Mouse (Mus musculus) adrenal gland, adult 2 months (tissue): ENCODE data around the gene Mta2. TPM values are rescaled to one million over a fixed set of nuclear protein-coding genes. Genes with fewer than 3 reads are reported as not detected.
"Not testable (repeated sequence)": the region's sequence is repeated elsewhere in the genome, so short reads cannot be mapped to it uniquely, and the experiment has no call there.

Experiments
- DNase-seq: peaks from one replicate; pipeline ENCODE4 v3.0.0; 2021
- polyA plus RNA-seq: library from polyadenylated mRNA; depleted of rRNA; stranded (reverse); fragments of >200 nt; gene quantifications from 2 replicates; pipeline ENCODE4 v1.2.3, GENCODE M21; 2012
- total RNA-seq, 2 experiments: library from RNA; stranded (reverse); gene quantifications; 2 replicates each; pipeline ENCODE4 v1.2.3; 2021

Gene Mta2
- total and polyA plus RNA-seq, 3 experiments = 20.6 to 86.1 (median 81.8) TPM

GRCm38 (mm10) chr19:8967373-8967743 is 25.7 kb downstream of the Mta2 start:
- no peak for DNase-seq

DNA sequence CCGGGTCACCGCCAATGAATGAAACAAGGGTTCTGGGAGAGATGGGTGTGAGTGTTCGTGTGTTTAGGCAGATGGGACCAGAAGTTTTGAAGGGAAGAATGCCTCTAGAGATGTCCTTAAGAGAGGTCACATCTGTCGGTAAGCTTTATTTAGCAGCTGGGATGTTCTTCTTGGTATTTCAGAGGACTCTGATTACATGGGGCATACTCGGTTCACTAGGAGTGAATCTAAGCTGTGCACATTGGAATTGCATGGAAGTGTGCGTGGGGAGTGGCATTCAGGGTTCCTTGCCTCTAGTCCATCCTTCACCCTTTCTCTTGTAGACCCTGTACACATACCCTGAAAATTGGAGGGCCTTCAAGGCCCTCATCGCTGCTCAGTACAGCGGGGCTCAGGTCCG is 26.2 kb downstream of the Mta2 start:
- DNase-seq = no peak

DNA sequence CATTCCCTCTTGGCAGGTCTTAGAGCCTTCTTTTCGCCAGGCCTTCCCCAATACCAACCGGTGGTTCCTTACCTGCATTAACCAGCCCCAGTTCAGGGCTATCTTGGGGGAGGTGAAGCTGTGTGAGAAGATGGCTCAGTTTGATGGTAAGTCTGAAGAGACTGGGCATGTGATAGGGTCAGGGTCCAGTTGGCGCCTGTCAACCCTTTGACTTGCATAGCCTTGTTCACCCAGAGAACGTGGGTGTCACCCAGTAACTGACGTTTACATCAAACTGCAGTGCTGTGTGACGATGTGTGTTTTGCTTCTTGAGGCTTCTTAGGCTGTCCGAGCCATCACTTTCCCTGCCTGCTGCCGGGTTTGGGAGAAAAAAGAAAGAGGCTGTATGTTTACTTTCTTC is 30.8 kb downstream of the Mta2 start:
- DNase-seq = not testable (repeated sequence)

DNA sequence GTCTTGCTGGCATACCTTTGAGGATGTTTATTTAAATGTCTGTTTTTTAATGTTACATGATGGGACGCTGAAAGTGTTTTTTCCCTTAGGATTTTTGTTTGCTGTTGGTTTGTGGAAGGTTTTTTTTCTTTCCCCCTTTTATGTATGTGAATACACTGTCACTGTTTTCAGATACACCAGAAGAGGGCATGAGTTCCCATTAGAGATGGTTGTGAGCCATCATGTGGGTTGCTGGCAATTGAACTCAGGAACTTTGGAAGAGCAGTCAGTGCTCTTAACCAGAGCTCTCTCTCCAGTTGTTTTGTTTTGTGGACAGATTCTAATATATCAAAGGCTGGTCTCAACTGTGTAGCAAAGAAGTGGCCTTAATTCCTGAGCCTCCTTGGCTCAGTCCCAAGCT is 33.0 kb downstream of the Mta2 start:
- DNase-seq = no peak

GRCm38 (mm10) chr19:8975491-8975890 is 33.8 kb downstream of the Mta2 start:
- DNase-seq = peak; percentile 56

GRCm38 (mm10) chr19:8976535-8976934 is 34.9 kb downstream of the Mta2 start:
- DNase-seq = peak; percentile 54

- DNase-seq = peak; percentile 44
These were observed 39.1 kb downstream of the Mta2 start for GRCm38 (mm10) chr19:8980771-8981170.

DNA sequence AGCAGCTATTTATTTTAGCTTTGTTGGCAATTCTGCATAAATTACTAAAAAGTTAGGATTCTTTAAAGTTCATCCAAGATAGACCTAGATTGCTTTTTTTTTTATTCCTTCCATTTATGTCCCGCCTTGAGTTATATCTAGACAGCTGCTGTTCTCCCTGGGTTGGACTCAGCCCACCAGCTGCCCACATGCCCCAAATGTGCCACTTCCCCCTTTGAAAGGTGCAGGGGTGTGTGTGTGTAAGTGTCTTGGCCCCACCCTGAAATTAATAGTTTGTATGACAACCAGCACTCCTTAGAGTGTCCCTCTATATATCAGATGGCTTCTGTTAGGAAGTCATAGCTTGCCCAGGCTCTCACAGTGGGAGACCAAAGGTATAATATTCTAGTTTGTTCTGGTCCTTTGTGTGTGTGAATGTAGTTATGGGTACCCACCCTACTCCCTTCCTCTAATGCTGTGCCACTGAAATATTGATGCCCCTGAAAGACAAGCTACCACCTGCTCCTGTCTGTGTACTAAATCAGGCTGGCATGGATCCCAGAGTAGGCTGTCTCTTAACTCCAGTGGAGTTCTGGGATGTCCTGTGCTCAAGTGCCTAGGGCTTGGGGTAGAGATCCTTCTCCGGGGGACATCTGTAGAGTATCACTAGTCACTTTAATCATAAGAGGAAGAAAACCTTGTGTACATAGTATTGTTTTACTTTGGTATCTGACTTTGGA is 39.9 kb downstream of the Mta2 start:
- no peak for DNase-seq

GRCm38 (mm10) chr19:8982303-8983149 is 40.9 kb downstream of the Mta2 start:
- peak; percentile 38 for DNase-seq

DNA sequence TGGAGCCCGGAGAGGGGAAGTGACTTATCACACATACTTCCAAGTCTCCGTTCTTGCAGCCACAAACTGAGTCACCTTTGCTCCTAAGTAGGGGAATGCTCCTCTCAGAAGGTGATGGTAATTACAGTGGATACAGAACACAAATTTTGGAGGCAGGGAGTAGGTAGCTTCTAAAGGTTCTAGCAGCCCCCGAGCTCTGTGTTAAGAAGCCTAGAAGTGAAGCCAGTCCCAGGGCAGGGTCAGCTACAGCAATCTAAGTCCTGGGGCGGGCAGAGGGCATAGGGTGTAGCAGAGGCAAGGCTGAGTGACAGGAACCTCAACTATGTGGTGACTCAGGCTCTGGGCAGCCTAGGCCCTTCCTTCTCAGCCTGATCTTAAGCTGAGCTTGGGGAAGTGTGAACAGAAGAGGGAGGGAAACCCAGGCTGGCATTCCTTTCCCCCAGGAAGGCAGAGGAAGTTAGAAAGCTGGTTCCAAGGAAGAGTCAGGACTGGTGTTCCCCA is 41.5 kb downstream of the Mta2 start:
- peak; percentile 80 for DNase-seq

GRCm38 (mm10) chr19:8984255-8984868 is 42.7 kb downstream of the Mta2 start:
- peak; percentile 63 for DNase-seq

- no peak for DNase-seq
These were observed 44.2 kb downstream of the Mta2 start for GRCm38 (mm10) chr19:8985891-8986290.

GRCm38 (mm10) chr19:8987816-8988215 is 46.1 kb downstream of the Mta2 start:
- DNase-seq = no peak

GRCm38 (mm10) chr19:8988346-8989065 is 46.8 kb downstream of the Mta2 start:
- no peak for DNase-seq

GRCm38 (mm10) chr19:8989066-8989566 is 47.4 kb downstream of the Mta2 start, which contains the start of gene Ahnak:
TSS of gene Ahnak (plus strand) at chr19:8989284.
- DNase-seq = peak; percentile 94

- peak; percentile 92 for DNase-seq
These were observed 48.1 kb downstream of the Mta2 start for GRCm38 (mm10) chr19:8989567-8990431.

GRCm38 (mm10) chr19:8990432-8991102 is 48.9 kb downstream of the Mta2 start:
- DNase-seq = no peak

- peak; percentile 23 for DNase-seq
These were observed 49.7 kb downstream of the Mta2 start for GRCm38 (mm10) chr19:8991245-8991870.

DNA sequence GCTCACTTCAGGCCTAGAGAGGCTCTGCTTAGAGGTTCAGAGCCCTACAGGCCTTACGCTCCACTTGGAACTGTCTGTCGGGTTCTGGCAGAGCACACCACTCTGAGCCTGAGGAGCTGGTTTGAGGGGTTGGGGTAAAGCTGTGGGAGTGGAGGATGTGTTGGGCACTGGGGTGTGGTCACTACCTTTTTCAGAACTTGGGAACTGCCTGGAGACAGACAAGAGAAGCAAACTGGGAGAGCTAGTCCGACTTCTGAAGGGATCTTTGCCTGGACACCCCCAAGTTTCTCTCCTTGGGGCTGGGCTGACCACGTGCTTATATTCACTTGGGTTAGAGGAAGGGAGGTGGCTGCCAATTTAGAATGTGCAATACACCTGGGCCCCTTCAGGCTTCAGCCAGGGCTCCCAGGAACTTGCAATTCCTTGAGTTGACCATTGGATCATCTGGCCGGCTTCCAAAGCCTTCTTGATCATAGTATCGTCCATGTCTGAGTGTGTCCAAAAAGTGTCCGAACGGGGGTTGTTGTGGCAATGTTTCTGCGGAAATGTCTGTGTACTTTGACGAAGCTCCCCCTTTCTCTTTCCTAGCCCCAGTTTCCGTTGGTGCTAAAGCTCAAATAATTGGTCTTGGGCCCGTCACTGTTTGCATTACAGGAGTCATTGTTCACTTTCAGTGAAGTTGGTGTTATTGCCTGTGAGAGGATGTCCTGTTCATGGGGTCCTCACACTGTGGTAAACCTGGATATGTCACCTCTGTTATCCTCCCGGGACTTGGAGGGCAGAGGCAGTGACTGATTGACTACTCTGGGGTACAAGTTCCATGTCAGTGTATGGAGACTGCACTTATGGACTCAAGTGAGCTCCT is 50.4 kb downstream of the Mta2 start:
- DNase-seq = peak; percentile 31
